Mouse (Mus musculus) urinary bladder, postnatal 4 days (tissue): ENCODE measurements around the gene H2-Ob.
A peak's percentile ranks its signal among the peaks of the same experiment; 100 is the strongest.

ENCODE experiments used
- DNase-seq, 2 experiments: peaks; one replicate each; pipeline ENCODE4 v3.0.0; 2021 to 2022; ENCODE audit warnings: low spot score in 2 of 2

The H2-Ob gene

DNA sequence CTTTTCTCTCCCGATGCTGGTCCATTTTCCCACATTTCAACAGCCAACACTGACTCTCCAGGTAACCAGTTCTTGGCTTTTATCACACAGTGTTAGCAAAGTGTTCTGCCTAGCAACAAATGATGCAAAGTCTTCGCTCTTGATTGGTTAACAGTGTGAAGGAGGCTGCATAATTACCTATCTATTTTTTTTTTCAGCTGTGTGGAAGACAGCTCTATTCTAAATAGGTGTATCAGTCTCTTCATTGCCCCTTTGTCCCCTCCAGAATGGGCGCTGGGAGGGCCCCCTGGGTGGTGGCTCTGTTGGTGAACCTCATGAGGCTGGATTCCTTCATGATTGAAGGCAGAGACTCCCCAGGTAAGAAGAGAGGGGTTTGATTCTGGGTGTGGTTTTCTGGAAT, at the start of gene H2-Ob:
TSS of gene H2-Ob (plus strand) at position 198 of the 400 bp plus-strand sequence.
- DNase-seq = peak in 1 of 2 experiments; percentile 52

DNA sequence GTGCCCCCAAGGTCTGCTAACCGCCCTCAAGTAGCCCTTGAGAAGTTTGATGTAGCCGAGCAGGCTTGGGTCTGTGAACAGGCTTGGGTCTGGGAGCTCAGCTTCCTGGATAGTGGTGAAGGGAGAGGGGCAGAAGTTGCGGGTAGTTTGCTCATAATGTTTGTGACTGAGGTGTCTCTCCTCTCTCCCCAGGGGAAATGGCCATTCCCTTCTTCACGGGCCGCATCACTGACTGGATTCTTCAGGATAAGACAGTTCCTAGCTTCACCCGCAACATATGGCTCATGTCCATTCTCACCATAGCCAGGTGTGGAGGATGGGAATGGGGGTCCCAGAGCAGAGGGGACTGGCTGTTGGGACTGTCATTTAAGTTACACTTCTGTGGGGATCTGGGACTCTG, 49.7 kb upstream of the H2-Ob start:
- DNase-seq = no peak

GRCm38 (mm10) chr17:34192852-34193251, 45.9 kb upstream of the H2-Ob start:
- peak in 1 of 2 experiments; percentile 45 for DNase-seq

DNA sequence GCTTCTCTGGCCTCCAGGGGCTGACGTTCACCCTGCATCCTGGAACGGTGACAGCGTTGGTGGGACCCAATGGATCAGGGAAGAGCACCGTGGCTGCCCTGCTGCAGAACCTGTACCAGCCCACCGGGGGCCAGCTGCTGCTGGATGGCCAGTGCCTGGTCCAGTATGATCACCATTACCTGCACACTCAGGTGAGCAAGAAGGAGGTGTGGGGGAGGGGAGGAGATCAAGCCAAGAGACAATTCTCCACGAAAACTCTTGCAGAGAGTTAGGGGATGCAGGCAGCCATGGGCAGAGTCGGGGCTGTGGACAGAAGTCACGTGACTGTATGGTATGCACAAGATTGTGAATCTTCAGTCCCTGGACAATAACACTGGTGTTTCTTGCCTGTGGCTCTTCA, 45.2 kb upstream of the H2-Ob start:
- no peak for DNase-seq

DNA sequence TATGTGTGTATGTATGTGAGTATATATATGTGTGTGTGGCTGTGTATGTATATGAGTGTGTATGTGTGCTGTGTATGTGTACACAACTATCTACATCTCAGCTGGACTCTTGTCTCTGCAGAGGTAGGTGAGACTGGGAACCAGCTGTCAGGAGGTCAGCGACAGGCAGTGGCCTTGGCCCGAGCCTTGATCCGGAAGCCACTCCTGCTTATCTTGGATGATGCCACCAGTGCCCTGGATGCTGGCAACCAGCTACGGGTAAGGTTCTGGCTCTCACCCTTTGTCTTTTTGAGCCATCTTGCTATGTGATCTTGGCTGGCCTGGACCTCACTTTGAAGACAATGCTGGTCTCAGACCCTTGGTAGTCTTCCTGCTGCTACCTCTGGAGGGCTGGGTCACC, 44.0 kb upstream of the H2-Ob start:
- DNase-seq = no peak

DNA sequence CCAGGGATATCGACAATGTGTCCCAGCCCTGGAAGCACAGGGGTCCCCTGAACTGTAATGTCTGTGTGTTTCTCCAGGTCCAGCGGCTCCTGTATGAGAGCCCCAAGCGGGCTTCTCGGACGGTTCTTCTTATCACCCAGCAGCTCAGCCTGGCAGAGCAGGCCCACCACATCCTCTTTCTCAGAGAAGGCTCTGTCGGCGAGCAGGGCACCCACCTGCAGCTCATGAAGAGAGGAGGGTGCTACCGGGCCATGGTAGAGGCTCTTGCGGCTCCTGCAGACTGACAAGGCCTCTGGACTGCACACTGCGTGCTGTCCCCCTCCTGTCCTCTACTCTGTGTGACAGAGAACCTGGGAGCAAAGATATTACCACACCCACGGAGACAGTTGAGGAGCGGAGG, 42.2 kb upstream of the H2-Ob start:
- DNase-seq = no peak

- peak; percentile 80 to 92 for DNase-seq
Observed at GRCm38 (mm10) chr17:34196941-34197894, 41.5 kb upstream of the H2-Ob start, which contains the start of gene Psmb8. TSS of gene Psmb8 (plus strand) at chr17:34197721.

- no peak for DNase-seq
Observed at GRCm38 (mm10) chr17:34197904-34198520, 40.7 kb upstream of the H2-Ob start.

GRCm38 (mm10) chr17:34198521-34198912, 40.2 kb upstream of the H2-Ob start:
- no peak for DNase-seq

- no peak for DNase-seq
Observed at GRCm38 (mm10) chr17:34199050-34199619, 39.6 kb upstream of the H2-Ob start.

- DNase-seq = no peak
Observed at GRCm38 (mm10) chr17:34200047-34200446, 38.7 kb upstream of the H2-Ob start.

DNA sequence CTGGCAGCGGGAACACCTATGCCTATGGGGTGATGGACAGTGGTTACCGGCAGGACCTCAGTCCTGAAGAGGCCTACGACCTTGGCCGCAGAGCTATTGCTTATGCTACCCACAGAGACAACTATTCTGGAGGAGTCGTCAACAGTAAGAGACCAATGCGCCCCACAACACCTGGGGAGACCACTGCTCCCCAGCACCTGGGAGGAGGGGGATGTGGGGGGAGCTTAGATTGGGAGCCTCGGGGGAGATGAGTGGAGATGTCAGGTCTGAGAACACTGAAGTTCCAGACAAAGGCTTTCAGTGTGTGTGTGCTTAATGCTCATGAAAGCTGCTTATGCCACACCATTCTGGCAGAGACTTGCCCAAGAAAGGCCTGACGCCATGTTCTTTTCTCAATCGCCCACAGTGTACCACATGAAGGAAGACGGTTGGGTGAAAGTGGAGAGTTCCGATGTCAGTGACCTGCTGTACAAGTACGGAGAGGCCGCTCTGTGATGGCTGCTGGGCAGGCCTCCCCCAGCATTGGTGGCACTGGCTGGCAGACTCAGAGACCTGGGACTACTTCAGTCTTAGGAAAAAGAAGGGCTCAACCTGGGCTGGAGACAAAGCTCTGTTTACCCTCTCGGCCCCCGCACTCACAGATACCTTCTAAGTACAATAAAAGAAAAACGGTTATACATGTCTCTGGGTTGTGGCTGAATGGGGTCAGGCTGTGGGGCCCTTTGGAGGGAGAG, 37.8 kb upstream of the H2-Ob start:
- DNase-seq = no peak

GRCm38 (mm10) chr17:34201506-34202055, 37.1 kb upstream of the H2-Ob start:
- DNase-seq = no peak

GRCm38 (mm10) chr17:34202760-34203442, 35.8 kb upstream of the H2-Ob start:
- no peak for DNase-seq

GRCm38 (mm10) chr17:34203444-34203843, 35.3 kb upstream of the H2-Ob start, which contains the start of gene Tap2:
TSS of gene Tap2 (plus strand) at chr17:34203527.
- no peak for DNase-seq

DNA sequence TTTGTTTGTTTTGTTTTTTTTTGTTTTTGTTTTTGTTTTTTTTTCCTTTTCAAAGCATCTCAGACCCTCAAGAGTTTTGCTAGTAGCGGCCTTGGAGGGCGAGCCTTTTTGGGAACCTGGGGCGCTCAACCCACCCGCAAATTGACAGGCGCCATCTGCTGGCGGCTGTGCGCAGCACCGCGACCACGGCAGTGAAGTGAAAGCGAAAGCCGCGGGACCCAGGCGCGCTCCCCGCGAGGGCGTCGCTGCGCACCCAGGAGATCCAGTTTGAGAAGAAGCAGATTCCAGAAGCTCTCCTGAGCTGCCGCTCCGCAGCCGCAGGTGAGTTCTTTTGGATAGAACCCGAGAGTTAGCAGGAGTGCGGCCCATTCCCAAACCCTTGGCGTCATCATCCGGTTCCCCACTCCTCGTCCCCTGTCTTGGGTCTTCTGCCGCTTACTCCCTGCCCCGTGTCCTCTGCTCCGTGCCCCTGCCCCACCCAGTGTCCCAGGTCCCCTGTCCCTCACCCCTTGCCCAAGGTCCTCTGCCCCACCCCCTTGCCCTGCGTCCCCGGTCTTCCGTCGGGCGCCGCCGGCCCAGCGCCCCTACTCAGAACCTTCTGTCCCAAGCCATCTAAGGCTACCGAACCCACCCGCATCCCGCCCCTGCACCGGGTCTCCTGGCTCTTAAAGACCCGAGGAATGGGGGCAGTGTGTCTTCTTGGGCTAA, 34.2 kb upstream of the H2-Ob start:
- DNase-seq = peak; percentile 83 to 91

- peak in 1 of 2 experiments; percentile 59 for DNase-seq
Observed at GRCm38 (mm10) chr17:34205021-34205745, 33.5 kb upstream of the H2-Ob start.

DNA sequence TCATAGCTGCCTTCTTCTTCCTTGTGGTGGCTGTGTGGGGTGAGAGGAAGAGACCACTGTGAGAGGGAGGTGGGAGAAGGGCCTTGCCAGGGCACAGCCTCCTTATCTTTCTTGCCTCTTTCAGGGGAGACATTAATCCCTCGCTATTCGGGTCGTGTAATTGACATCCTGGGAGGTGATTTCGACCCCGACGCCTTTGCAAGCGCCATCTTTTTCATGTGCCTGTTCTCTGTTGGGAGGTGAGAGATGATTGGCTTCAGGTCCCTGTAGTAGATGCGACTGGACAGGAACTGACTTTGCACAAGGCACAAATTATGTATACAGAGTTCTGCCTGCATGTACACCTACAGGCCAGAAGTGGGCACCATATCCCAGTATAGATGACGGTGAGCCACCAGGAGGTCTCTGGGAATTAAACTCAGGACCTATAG, 32.9 kb upstream of the H2-Ob start:
- DNase-seq = peak in 1 of 2 experiments; percentile 47

- DNase-seq = peak in 1 of 2 experiments; percentile 32
Observed at GRCm38 (mm10) chr17:34206731-34207130, 32.0 kb upstream of the H2-Ob start.
